In genomic region chr14:102868160-102868559, GRCm38 (mm10) we compare ENCODE assay signal across 23 mouse cellular contexts.
DNase-seq lines count a peak whose midpoint lies in the region; ATAC-seq and TF ChIP-seq lines count a peak whose summit lies in the region.
"Had no signal": no experiment of that assay in that cellular context is flagged by ENCODE, and none has a peak within 500 bp of the region (broad histone marks: within the 10 kb centered on the region; RNA-seq: fewer than 3 reads in every experiment).

No protein-coding gene starts in this region.

- H3K4me3 ChIP-seq in midbrain, embryonic 11.5 days (ENCODE audit: low read depth, low read length), result no peak overlapping the region
- H3K4me3 ChIP-seq in midbrain, embryonic 10.5 days, result no peak overlapping the region
- H3K4me3 ChIP-seq in CH12.LX (replicated peaks in 1 of 3; ENCODE audit: low read depth in 2 of 3, low read length in 2 of 3, poor library complexity in 1 of 3), result no peak overlapping the region
- no peak overlapping the region for H3K4me3 ChIP-seq in neural tube, embryonic 15.5 days (replicated peaks)

- H3K27me3 ChIP-seq in midbrain, embryonic 11.5 days (ENCODE audit: control insufficient read depth, insufficient read depth, low read length), result no peaks in the 10 kb centered on the region
- H3K27me3 ChIP-seq in midbrain, embryonic 10.5 days (ENCODE audit: low read depth, poor library complexity, severe bottlenecking), result no peaks in the 10 kb centered on the region
- no peaks in the 10 kb centered on the region for H3K27me3 ChIP-seq in CH12.LX (replicated peaks)
- H3K27me3 ChIP-seq in splenic B cell, adult 2 months (ENCODE audit: control insufficient read depth, insufficient read depth, low read length, poor library complexity, severe bottlenecking), result no peaks in the 10 kb centered on the region
- H3K27me3 ChIP-seq in neural tube, embryonic 15.5 days (replicated peaks), result no peaks in the 10 kb centered on the region

- intact Hi-C loops in left cerebral cortex, postnatal 14 days (cut with DNase I), result no loop called here

- no peaks in the 10 kb centered on the region for H3K36me3 ChIP-seq in midbrain, embryonic 11.5 days (ENCODE audit: control insufficient read depth, insufficient read depth, low read length)
- H3K36me3 ChIP-seq in midbrain, embryonic 10.5 days, result no peaks in the 10 kb centered on the region
- H3K36me3 ChIP-seq in CH12.LX (replicated peaks in 1 of 2; ENCODE audit: control insufficient read depth in 1 of 2, insufficient read depth in 1 of 2, low read length in 1 of 2), result no peaks in the 10 kb centered on the region
- H3K36me3 ChIP-seq in splenic B cell, adult 2 months (ENCODE audit: control insufficient read depth, insufficient read depth, low read length, poor library complexity, severe bottlenecking), result no peaks in the 10 kb centered on the region
- H3K36me3 ChIP-seq in neural tube, embryonic 15.5 days, result no peaks in the 10 kb centered on the region
- H3K36me3 ChIP-seq: G1E had no signal

- TF ChIP-seq EP300 in CH12.LX (IDR thresholded peaks at IDR 0.05; ENCODE audit: low read length), result peak; percentile 66; the same call in 1 of the 2 replicates

- whole genome bisulfite sequencing in midbrain, embryonic 11.5 days, result 86% methylated on average over 1 of the region's 1 CpGs
- WGBS in midbrain, embryonic 10.5 days, result 85% methylated on average over 1 of the region's 1 CpGs
- 81% methylated on average over 1 of the region's 1 CpGs for WGBS in neural tube, embryonic 15.5 days

- no peak overlapping the region for H3K9ac ChIP-seq in midbrain, embryonic 11.5 days (ENCODE audit: low read length)
- peak overlapping the region; percentile 56; the same call in 1 of the 2 replicates for H3K9ac ChIP-seq in CH12.LX (ENCODE audit: insufficient read depth, low read depth)
- no peak overlapping the region for H3K9ac ChIP-seq in neural tube, embryonic 15.5 days (replicated peaks)

- no peak overlapping the region for H3K4me2 ChIP-seq in midbrain, embryonic 11.5 days
- peak overlapping the region; percentile 87; the same call in 1 of the 2 replicates for H3K4me2 ChIP-seq in CH12.LX (ENCODE audit: insufficient read depth, low read depth, poor library complexity, severe bottlenecking)
- no peak overlapping the region for H3K4me2 ChIP-seq in neural tube, embryonic 15.5 days

- peak; percentile 62 for DNase-seq in midbrain, embryonic 11.5 days (ENCODE audit: low spot score, missing footprints)
- DNase-seq in midbrain, embryonic 10.5 days (ENCODE audit: low spot score), result no peak
- DNase-seq in A20 (ENCODE audit: low read depth, low spot score) (peak; percentile 46), CH12.LX (ENCODE audit: extremely low read depth) (peak; percentile 7)
- peak; percentile 10 for DNase-seq in splenic B cell, adult 2 months (ENCODE audit: low read depth, low spot score)
- DNase-seq in left cerebral cortex, postnatal 14 days (ENCODE audit: low spot score in 2 of 2), result no peak
- no peak for DNase-seq in embryo, embryonic 11 days
- DNase-seq: adrenal gland, adult 2 months; adrenal gland, adult 8-10 months; adrenal gland, postnatal 10 days; adrenal gland, postnatal 14 days; adrenal gland, postnatal 25 days; adrenal gland, postnatal 36 days; B cell, adult 2 months; cerebellum, adult 11 months; cerebellum, adult 11-12 months; cerebellum, adult 18-20 months; cerebellum, adult 2 months had no signal

- no peak for ATAC-seq in midbrain, embryonic 11.5 days (ENCODE audit: low FRiP score)
- ATAC-seq in neural tube, embryonic 15.5 days (ENCODE audit: low FRiP score), result no peak
- ATAC-seq: activated CD4-positive, CD25-positive, alpha-beta regulatory T cell, adult 4 months; CD4-positive, CD25-positive, alpha-beta regulatory T cell, adult 4 months; Patski had no signal

- no peak overlapping the region for H3K27ac ChIP-seq in midbrain, embryonic 11.5 days (ENCODE audit: low read depth, low read length)
- no peak overlapping the region for H3K27ac ChIP-seq in midbrain, embryonic 10.5 days (replicated peaks)
- 0 out of 2 replicates have a peak overlapping the region, but pooled peaks have one; percentile 32 for H3K27ac ChIP-seq in CH12.LX (ENCODE audit: insufficient read depth, low read depth)
- H3K27ac ChIP-seq in neural tube, embryonic 15.5 days (replicated peaks), result no peak overlapping the region

- TF ChIP-seq POLR2A in CH12.LX (IDR thresholded peaks at IDR 0.05; ENCODE audit: low read depth, low read length), result no peak

- H3K4me1 ChIP-seq in midbrain, embryonic 11.5 days (ENCODE audit: control insufficient read depth, insufficient read depth, low read length), result no peaks in the 10 kb centered on the region
- H3K4me1 ChIP-seq in midbrain, embryonic 10.5 days, result no peaks in the 10 kb centered on the region
- peaks cover 3 to 23% of the 10 kb centered on the region in 2 experiments; a peak in 3 of 4 replicates for H3K4me1 ChIP-seq in CH12.LX (ENCODE audit: control insufficient read depth in 1 of 2, insufficient read depth in 2 of 2)
- no peaks in the 10 kb centered on the region for H3K4me1 ChIP-seq in neural tube, embryonic 15.5 days

- dilution Hi-C loops in CH12.LX (cut with MboI; ENCODE audit: extremely low pct_ligation_motif_present, extremely low pct_unique_long_range_greater_than_20kb, low sequenced_read_pairs), result no loop called here

- TF ChIP-seq RAD21 in CH12.LX (IDR thresholded peaks at IDR 0.05; ENCODE audit: low read depth, low read length), result no peak; the same call in 1 of the 2 replicates

- TF ChIP-seq CTCF in CH12.LX (conservative IDR thresholded peaks at IDR 0.05 in 1 of 2, IDR thresholded peaks at IDR 0.05 in 1 of 2; ENCODE audit: low read depth in 2 of 2, low read length in 2 of 2), result no peak

- in situ Hi-C loops in CH12.LX (cut with MboI; ENCODE audit: low pct_ligation_motif_present, low pct_unique_long_range_greater_than_20kb, low sequenced_read_pairs), result no loop called here

- H3K79me2 ChIP-seq in CH12.LX (replicated peaks; ENCODE audit: control insufficient read depth, extremely low read depth, insufficient read depth, poor library complexity, severe bottlenecking), result no peaks in the 10 kb centered on the region

- no peaks in the 10 kb centered on the region for H3K9me3 ChIP-seq in midbrain, embryonic 11.5 days (ENCODE audit: control insufficient read depth, low read length)
- H3K9me3 ChIP-seq in midbrain, embryonic 10.5 days (replicated peaks), result no peaks in the 10 kb centered on the region
- no peaks in the 10 kb centered on the region for H3K9me3 ChIP-seq in CH12.LX (replicated peaks; ENCODE audit: low read length)
- H3K9me3 ChIP-seq in neural tube, embryonic 15.5 days (replicated peaks), result no peaks in the 10 kb centered on the region

TF ChIP-seq in CH12.LX, 34 proteins besides CTCF, POLR2A, EP300 and RAD21:
- TF ChIP-seq IRF4 (IDR thresholded peaks at IDR 0.05; ENCODE audit: low read depth, low read length) (0 out of 2 replicates have a peak, but pooled peaks have one; percentile 26), MAFK (IDR thresholded peaks at IDR 0.05; ENCODE audit: insufficient replicate concordance, low read length) (0 out of 2 replicates have a peak, but pooled peaks have one; percentile 10), HCFC1 (IDR thresholded peaks at IDR 0.05; ENCODE audit: low read depth, low read length) (no peak), JUND (conservative IDR thresholded peaks at IDR 0.05; ENCODE audit: low read depth, low read length) (0 out of 2 replicates have a peak, but pooled peaks have one; percentile 10)

Comparison
In these comparisons a context has a peak if more than half of its experiments do, and no peak if none do; other contexts are left out.
1. DNase-seq: peak in midbrain, embryonic 11.5 days (single experiment), A20 (single experiment), CH12.LX (single experiment) and splenic B cell, adult 2 months (single experiment); none in midbrain, embryonic 10.5 days (single experiment), left cerebral cortex, postnatal 14 days (0 of 2) and embryo, embryonic 11 days (single experiment).